Mouse (Mus musculus) liver, embryonic 13.5 days (tissue): Measurements from ENCODE around the gene Hdac4. TPM values are rescaled to one million over a fixed set of nuclear protein-coding genes. Genes with fewer than 3 reads are reported as not detected.

Source experiments
- ATAC-seq: fragments of 200-750 bp; cut with Nextera tagmentation; 2 replicates; pipeline ENCODE4 v1.8.0; 2017; ENCODE audit warnings: low read depth, mild to moderate bottlenecking, moderate number of reproducible peaks, moderate library complexity
- DNase-seq: peaks from one replicate; pipeline ENCODE4 v3.0.0; 2022
- H3K27ac ChIP-seq: fragments of 300-500 bp; sonication (generic); 2 replicates; pipeline ENCODE4 v1.5.1; 2015; ENCODE audit warnings: moderate library complexity, mild to moderate bottlenecking, inconsistent platforms
- H3K27me3 ChIP-seq: fragments of 300-500 bp; sonication (generic); 2 replicates; pipeline ENCODE4 v1.6.1; 2015; ENCODE audit warnings: mild to moderate bottlenecking, inconsistent platforms
- H3K36me3 ChIP-seq: fragments of 300-500 bp; sonication (generic); 2 replicates; pipeline ENCODE4 v1.6.1; 2015; ENCODE audit warnings: mild to moderate bottlenecking, inconsistent platforms
- H3K4me1 ChIP-seq: fragments of 300-500 bp; sonication (generic); replicated peaks from 2 replicates; pipeline ENCODE4 v1.6.1; 2015; ENCODE audit warnings: inconsistent platforms
- H3K4me2 ChIP-seq: fragments of 300-500 bp; sonication (generic); 2 replicates; pipeline ENCODE4 v1.6.1; 2015; ENCODE audit warnings: inconsistent platforms, mild to moderate bottlenecking, moderate library complexity
- H3K4me3 ChIP-seq: fragments of 300-500 bp; sonication (generic); replicated peaks from 2 replicates; pipeline ENCODE4 v1.5.1; 2015; ENCODE audit warnings: mild to moderate bottlenecking, inconsistent platforms
- H3K9ac ChIP-seq: fragments of 300-500 bp; sonication (generic); 2 replicates; pipeline ENCODE4 v1.6.1; 2015; ENCODE audit warnings: mild to moderate bottlenecking, inconsistent platforms
- H3K9me3 ChIP-seq: fragments of 300-500 bp; sonication (generic); replicated peaks from 2 replicates; pipeline ENCODE4 v1.6.1; 2016; ENCODE audit warnings: inconsistent platforms
- WGBS: fragments of 180-500 bp; shearing (Covaris S2); methylation state at CpG from one replicate; pipeline ENCODE4 v1.1.7; 2015; ENCODE audit not compliant: insufficient replicate concordance; 5-methylcytosine and 5-hydroxymethylcytosine counted together
- polyA plus RNA-seq: library from polyadenylated mRNA; unstranded; fragments of >200 nt; fragmentation: Nextera tagmentation; extraction: Ambion mirVana; gene quantifications from 2 replicates; pipeline ENCODE4 v1.2.1, GENCODE M21; 2015

The Hdac4 gene
- polyA plus RNA-seq, 1 experiment from 2014 or later = 3.9 TPM

DNA sequence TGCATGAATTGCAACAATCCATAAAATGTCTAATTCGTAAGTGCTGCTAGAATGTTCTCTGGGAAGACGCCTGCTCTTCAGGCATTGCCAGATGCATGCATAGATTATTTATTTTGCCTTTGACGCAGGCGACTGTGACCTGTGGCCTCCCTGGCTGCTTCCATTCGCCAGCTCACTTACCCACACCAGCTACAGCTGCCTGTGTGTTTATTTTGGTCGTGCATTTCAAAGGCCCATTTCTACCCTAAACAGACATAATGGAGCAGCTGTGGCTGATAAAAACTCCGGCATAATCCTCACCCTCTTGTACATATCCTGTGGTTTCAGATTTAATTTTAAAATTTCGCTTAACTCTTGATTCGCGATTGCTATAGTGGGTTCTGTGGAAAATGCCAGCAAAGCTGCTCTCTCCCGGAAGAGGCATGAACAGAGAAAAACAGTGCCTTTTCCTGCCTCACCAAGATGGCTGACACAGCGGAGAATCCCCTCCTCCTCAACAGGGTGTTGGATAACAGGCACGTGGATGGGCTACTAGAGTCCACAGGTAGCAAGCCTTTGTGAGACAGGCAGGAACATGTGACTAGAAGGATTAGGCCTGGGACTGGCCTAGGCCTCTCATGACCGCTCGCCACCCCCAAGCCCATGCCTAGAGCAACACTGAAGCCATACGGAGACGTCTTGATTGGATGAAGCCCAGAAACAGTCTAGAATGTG is 7.3 kb upstream of the Hdac4 start:
- no peak overlapping the region for H3K27ac ChIP-seq
- no peak overlapping the region for H3K9ac ChIP-seq
- no peaks in the 10 kb centered on the region for H3K27me3 ChIP-seq
- no peaks in the 10 kb centered on the region for H3K36me3 ChIP-seq
- DNase-seq = no peak
- 64% methylated on average over 17 of the region's 17 CpGs for WGBS
- H3K4me2 ChIP-seq = no peak overlapping the region
- H3K4me3 ChIP-seq = no peak overlapping the region
- no peaks in the 10 kb centered on the region for H3K9me3 ChIP-seq
- ATAC-seq = no peak
- no peaks in the 10 kb centered on the region for H3K4me1 ChIP-seq

DNA sequence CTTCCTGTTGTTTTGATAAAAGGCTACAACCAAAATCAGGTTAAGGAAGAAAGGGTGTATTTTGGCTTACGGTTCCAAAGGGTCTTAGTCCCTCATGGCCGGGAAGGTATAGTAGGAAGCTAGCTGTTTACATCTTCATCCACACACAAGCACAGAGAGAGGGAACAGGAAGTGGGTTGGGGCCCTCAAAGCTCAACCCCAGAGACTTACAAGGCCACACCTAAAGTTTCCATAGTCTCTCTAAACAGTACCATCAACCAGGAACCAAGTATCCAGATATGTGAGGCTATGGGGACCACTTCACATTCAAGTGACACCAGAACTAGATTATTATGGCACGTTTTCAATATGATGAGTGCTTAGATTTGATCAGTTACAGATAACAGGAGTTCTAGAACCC is 5.0 kb downstream of the Hdac4 start:
- H3K9ac ChIP-seq = no peak overlapping the region
- no peak overlapping the region for H3K4me2 ChIP-seq
- ATAC-seq (no peak), DNase-seq (no peak)
- no peak overlapping the region for H3K27ac ChIP-seq
- 58% methylated on average over 3 of the region's 3 CpGs for WGBS
- no peaks in the 10 kb centered on the region for H3K9me3 ChIP-seq
- H3K36me3 ChIP-seq = no peaks in the 10 kb centered on the region
- no peak overlapping the region for H3K4me3 ChIP-seq
- no peaks in the 10 kb centered on the region for H3K4me1 ChIP-seq
- H3K27me3 ChIP-seq = no peaks in the 10 kb centered on the region

DNA sequence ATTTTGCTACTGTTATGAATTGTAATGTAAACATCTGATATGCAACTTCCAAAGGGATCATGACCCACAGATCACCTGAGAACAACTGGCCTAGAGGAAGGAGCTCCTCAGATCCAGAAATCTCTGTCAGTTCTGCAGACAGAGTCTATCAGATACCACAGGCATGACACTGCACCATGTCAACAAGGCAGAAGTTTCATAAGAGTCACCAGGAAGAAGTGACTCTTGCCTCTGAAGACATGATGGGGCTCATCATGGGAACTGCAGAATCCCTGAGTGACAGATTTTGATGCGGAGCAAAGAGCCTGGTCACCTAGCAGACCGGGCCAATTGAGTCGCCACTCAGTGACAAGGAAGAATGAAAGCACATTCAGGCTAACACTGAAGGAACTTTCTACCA is 8.4 kb downstream of the Hdac4 start:
- DNase-seq = no peak
- ATAC-seq = no peak
- Histone ChIP-seq H3K36me3 (no peaks in the 10 kb centered on the region), H3K27me3 (no peaks in the 10 kb centered on the region), H3K4me3 (no peak overlapping the region), H3K4me2 (no peak overlapping the region), H3K9ac (no peak overlapping the region), H3K27ac (no peak overlapping the region), H3K9me3 (no peaks in the 10 kb centered on the region), H3K4me1 (no peaks in the 10 kb centered on the region)
- 77% methylated on average over 3 of the region's 3 CpGs for WGBS

DNA sequence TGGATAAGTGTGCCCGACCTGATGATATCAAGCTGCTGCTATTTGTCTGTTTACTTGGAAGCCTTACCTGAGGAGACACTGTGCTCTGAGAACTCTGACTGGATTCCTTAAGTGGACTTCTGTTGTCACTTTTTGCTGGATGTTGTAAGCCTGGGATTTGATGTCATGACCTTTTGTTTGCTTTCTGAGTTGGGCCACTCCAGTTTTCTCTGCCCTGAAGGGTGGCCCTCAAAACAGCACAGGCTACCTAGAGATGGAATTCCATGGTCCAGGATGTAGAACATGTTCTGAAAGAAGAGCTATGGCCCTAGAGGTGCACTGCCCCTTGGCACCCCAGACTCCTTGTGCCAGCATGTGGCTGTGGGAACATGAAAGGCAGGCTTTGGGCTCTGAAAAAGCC is 10.9 kb downstream of the Hdac4 start:
- Histone ChIP-seq H3K9me3 (no peaks in the 10 kb centered on the region), H3K27ac (no peak overlapping the region), H3K4me3 (no peak overlapping the region), H3K4me2 (no peak overlapping the region), H3K27me3 (no peaks in the 10 kb centered on the region), H3K9ac (no peak overlapping the region), H3K4me1 (peaks cover 11% of the 10 kb centered on the region), H3K36me3 (no peaks in the 10 kb centered on the region)
- ATAC-seq (no peak), DNase-seq (no peak)
- 38% methylated on average over 1 of the region's 1 CpGs for WGBS

DNA sequence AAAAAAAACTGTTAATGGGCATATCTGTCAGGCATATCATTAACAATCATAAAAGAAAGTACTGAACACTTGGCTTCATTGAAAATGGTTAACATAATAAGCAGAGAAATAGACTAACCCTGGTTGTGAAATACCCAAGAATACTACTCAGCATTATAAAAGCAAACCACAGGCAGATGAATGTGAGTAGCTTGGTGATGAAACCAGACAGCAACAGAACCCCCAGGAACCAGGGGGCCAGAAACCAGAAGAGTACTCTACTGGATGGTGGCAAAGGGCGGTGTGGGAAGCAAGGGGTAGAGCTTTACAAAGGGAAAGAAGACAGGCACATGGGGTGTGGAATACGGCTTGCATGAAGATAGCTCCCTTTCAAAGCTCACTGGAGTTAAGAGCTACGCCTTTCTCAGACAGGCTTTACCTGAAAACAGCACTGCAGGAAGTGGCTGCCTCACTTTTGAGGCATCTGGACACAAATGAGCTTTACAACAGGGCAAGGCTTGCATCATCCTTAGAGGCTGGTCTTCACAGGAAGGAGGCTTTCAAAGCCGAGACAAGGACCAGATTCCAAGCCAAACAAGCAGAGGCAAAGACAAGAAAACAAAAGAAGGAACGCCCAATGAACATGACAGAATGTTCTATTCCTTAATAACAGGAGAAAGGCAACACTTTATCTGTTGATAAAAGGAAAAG is 12.3 kb downstream of the Hdac4 start:
- ATAC-seq (no peak), DNase-seq (no peak)
- H3K9ac ChIP-seq = no peak overlapping the region
- no peak overlapping the region for H3K4me3 ChIP-seq
- H3K4me1 ChIP-seq = peaks cover 23% of the 10 kb centered on the region
- no peak overlapping the region for H3K4me2 ChIP-seq
- no peaks in the 10 kb centered on the region for H3K36me3 ChIP-seq
- H3K9me3 ChIP-seq = no peaks in the 10 kb centered on the region
- WGBS = 51% methylated on average over 5 of the region's 5 CpGs
- H3K27me3 ChIP-seq = no peaks in the 10 kb centered on the region
- no peak overlapping the region for H3K27ac ChIP-seq

DNA sequence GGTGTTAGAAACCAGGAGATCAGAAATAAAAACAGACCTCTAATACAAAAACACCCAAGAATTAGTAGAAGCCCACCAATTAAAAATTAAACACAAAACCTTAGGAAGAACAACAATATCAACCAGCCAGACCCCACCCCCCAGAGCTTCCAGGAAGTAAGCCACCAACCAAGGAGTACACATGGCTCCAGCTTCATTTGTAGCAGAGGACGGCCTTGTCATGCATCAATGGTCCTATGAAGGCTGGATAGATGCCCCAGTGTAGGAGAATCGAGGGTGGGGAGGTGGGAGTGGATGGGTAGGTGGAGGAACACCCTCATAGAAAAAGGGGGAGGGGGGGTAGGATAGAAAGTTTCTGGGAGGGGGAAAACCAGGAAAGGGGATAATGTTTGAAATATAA is 13.5 kb downstream of the Hdac4 start:
- no peak overlapping the region for H3K4me3 ChIP-seq
- H3K27me3 ChIP-seq = no peaks in the 10 kb centered on the region
- H3K4me2 ChIP-seq = no peak overlapping the region
- H3K27ac ChIP-seq = no peak overlapping the region
- no peak overlapping the region for H3K9ac ChIP-seq
- ATAC-seq = no peak
- DNase-seq = no peak
- peaks cover 34% of the 10 kb centered on the region for H3K4me1 ChIP-seq
- 65% methylated on average over 2 of the region's 2 CpGs for WGBS
- H3K9me3 ChIP-seq = no peaks in the 10 kb centered on the region
- no peaks in the 10 kb centered on the region for H3K36me3 ChIP-seq

DNA sequence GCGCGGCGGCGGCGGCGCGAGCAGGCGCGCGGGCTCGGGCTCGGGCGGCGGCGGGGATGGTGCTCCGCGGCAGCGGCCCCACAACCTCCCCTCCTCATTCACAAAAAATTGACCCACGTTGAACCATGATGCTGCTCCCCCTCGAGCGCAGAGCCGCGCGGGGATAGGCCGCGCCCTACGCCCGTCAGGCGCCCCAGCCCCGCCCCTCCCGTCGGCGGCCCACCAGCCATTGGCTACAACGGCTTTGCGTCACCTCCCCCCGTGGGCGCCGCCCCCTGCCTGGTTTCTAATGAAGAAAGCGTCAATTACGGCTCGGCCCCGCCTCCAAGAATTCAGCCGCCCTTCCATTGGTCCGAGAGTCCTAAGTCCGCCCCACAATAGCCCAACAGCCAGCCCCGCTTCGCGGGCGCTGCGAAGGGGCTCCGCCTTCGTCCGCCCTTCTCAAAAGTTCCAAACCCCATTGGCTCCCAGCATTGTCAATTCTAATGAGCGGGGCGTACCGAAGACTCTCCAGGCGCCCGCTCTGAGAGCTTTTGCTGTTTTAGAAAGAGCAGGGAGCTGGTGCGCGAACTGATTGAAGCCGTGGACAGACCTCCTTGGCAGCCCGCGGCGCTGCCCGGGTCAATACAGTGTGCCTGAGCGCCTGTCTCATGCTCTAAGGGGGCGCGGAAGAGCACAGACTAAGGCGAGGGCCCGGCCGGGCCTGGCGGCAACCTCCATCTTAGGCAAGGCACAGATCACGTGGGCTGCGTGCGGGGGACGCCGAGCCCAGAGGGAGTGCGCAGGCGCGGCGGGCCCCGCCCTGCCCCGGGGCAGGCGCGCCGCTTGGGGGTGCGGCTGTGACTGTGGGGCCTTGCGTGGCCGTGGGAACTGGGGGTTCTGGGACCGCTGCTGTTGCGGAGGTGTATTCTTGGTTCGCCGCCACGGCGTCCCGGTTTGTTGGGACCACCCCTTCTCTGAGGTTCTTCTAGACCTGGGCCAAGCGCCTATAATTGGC is 15.1 kb downstream of the Hdac4 start:
- peaks cover 36% of the 10 kb centered on the region for H3K4me1 ChIP-seq
- ATAC-seq = peak; percentile 96
- DNase-seq = peak; percentile 99
- no peaks in the 10 kb centered on the region for H3K36me3 ChIP-seq
- H3K9me3 ChIP-seq = no peaks in the 10 kb centered on the region
- peak overlapping the region; percentile 86 for H3K4me3 ChIP-seq
- H3K27me3 ChIP-seq = no peaks in the 10 kb centered on the region
- WGBS = under 1% methylated on average over 88 of the region's 97 CpGs
- peak overlapping the region; percentile 98 for H3K4me2 ChIP-seq
- peak overlapping the region; percentile 94 for H3K27ac ChIP-seq
- H3K9ac ChIP-seq = peak overlapping the region; percentile 92

DNA sequence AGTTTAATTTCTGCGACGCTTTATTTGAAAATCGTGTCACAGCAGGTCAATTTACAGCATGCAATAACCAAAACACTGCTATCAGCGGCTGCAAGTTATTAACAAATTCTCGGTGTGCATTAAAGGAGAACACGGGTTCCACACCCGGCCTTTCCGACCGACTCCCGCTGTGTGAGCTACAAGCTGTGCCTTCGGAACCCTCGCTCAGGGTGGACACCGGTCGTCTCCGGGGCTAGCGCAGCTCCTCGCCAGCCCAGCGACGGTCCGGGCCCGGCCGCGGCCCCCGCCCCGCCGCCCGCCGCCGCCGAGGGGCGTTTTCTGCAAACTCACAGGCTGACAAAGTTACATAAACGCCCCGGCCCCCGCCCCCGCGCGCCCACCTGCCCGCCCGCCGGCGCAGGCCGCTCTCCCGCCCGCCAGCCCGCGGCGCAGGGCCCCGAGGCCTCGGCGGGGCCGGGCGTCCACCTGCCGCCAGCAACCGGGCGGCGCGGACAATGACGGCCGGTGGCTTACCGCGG is 16.0 kb downstream of the Hdac4 start:
- DNase-seq (peak; percentile 28), ATAC-seq (no peak)
- Histone ChIP-seq H3K4me2 (peak overlapping the region; percentile 98), H3K36me3 (no peaks in the 10 kb centered on the region), H3K4me3 (peak overlapping the region; percentile 86), H3K9me3 (no peaks in the 10 kb centered on the region), H3K27ac (peak overlapping the region; percentile 84), H3K27me3 (no peaks in the 10 kb centered on the region), H3K9ac (peak overlapping the region; percentile 92), H3K4me1 (peaks cover 36% of the 10 kb centered on the region)
- under 1% methylated on average over 51 of the region's 61 CpGs for WGBS

DNA sequence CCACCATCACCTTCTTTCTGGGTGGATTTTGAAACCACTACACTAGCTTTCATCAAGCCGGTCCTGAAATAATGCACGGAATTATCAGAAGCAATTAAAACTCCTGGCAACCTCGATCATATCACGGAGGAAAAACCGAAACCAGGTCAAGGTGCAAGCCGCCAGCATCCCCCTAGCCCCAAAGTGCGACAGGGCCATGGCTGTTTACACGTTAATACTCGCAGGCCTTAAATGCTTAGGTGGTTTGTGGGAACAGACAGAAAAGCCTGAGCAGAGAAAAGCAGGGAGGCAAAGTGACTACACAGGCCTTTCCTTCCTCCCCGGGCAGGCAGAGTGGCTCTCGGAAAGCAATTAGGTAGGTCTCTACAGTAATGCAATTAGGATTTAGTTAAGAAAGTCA is 16.4 kb downstream of the Hdac4 start:
- peak overlapping the region; percentile 98 for H3K4me2 ChIP-seq
- H3K9me3 ChIP-seq = no peaks in the 10 kb centered on the region
- H3K27me3 ChIP-seq = no peaks in the 10 kb centered on the region
- no peaks in the 10 kb centered on the region for H3K36me3 ChIP-seq
- H3K9ac ChIP-seq = peak overlapping the region; percentile 92
- DNase-seq (no peak), ATAC-seq (no peak)
- H3K4me3 ChIP-seq = peak overlapping the region; percentile 86
- H3K27ac ChIP-seq = peak overlapping the region; percentile 84
- WGBS = 11% methylated on average over 11 of the region's 11 CpGs
- peaks cover 36% of the 10 kb centered on the region for H3K4me1 ChIP-seq

DNA sequence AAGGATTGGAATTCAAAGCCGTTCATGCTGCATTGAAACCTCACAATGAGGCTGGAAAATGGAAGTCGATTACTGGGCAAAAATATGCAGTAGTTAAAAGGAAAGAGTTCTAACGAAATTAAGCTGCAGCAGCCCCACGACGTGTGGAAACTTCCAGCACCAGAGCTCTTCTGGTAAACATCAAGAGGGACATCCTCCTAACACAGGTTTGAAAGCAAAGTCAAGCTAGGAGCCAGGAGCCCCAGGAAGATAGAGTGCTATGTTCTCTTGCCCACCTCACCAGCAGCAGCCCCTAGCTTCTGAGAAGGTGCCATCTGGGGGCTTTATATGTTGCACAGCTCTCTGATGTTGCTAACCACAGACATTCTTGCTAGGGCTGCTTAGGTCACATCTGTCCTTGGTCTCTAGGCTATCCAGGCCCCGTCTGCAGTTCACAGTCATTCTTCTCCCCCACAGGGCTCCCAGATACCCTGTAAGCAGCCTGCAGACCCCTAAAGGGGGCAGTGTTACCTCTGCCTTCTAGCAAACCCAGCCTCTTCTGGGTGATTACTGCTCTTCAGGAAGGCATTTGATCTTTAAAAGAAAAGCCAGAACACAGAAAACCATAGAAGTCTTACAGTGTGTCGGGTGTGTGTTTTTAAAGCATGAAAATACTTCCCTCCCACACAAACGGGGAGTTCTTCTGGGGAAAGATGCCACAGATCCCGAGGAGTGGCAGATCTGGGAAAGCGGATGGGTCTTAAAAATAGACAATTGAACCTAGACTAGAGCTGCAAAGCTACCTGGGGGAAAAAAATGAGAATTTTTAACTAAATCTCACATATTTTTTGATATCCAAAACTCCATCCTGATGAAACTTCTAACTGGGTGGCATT is 17.2 kb downstream of the Hdac4 start:
- H3K27me3 ChIP-seq = no peaks in the 10 kb centered on the region
- no peak overlapping the region for H3K27ac ChIP-seq
- H3K4me1 ChIP-seq = peaks cover 37% of the 10 kb centered on the region
- 63% methylated on average over 10 of the region's 10 CpGs for WGBS
- H3K4me2 ChIP-seq = peak overlapping the region; percentile 98
- H3K9me3 ChIP-seq = no peaks in the 10 kb centered on the region
- H3K36me3 ChIP-seq = no peaks in the 10 kb centered on the region
- peak overlapping the region; percentile 86; the same call in 1 of the 2 replicates for H3K4me3 ChIP-seq
- DNase-seq (no peak), ATAC-seq (no peak)
- peak overlapping the region; percentile 92; the same call in 1 of the 2 replicates for H3K9ac ChIP-seq
